Mouse (Mus musculus) embryonic facial prominence, embryonic 12.5 days (tissue): Measurements from ENCODE around the gene Col5a1. TPM values are rescaled to one million over a fixed set of nuclear protein-coding genes. Genes with fewer than 3 reads are reported as not detected.

ENCODE experiments used
- ATAC-seq: fragments of 200-750 bp; cut with Nextera tagmentation; 2 replicates; pipeline ENCODE4 v1.8.0; 2017; ENCODE audit not compliant: insufficient number of reproducible peaks, insufficient read depth, low FRiP score, low TSS enrichment
- H3K27ac ChIP-seq: fragments of 300-500 bp; sonication (generic); 2 replicates; pipeline ENCODE4 v1.5.1; 2016; ENCODE audit warnings: mild to moderate bottlenecking
- H3K27me3 ChIP-seq: fragments of 300-500 bp; sonication (generic); 2 replicates; pipeline ENCODE4 v1.6.1; 2016; ENCODE audit warnings: mild to moderate bottlenecking, moderate library complexity
- H3K36me3 ChIP-seq: fragments of 300-500 bp; sonication (generic); 2 replicates; pipeline ENCODE4 v1.6.1; 2016; ENCODE audit warnings: mild to moderate bottlenecking
- H3K4me1 ChIP-seq: fragments of 300-500 bp; sonication (generic); 2 replicates; pipeline ENCODE4 v1.6.1; 2016
- H3K4me2 ChIP-seq: fragments of 300-500 bp; sonication (generic); replicated peaks from 2 replicates; pipeline ENCODE4 v1.6.1; 2016; ENCODE audit warnings: mild to moderate bottlenecking, moderate library complexity
- H3K4me3 ChIP-seq: fragments of 300-500 bp; sonication (generic); 2 replicates; pipeline ENCODE4 v1.5.1; 2016; ENCODE audit warnings: mild to moderate bottlenecking
- H3K9ac ChIP-seq: fragments of 300-500 bp; sonication (generic); 2 replicates; pipeline ENCODE4 v1.6.1; 2016; ENCODE audit warnings: mild to moderate bottlenecking, moderate library complexity
- H3K9me3 ChIP-seq: fragments of 300-500 bp; sonication (generic); 2 replicates; pipeline ENCODE4 v1.6.1; 2016; ENCODE audit warnings: mild to moderate bottlenecking, moderate library complexity
- WGBS: fragments of 180-500 bp; shearing (Covaris S2); methylation state at CpG from one replicate; pipeline ENCODE4 v1.1.7; 2016; 5-methylcytosine and 5-hydroxymethylcytosine counted together
- polyA plus RNA-seq: library from polyadenylated mRNA; unstranded; fragments of >200 nt; fragmentation: Nextera tagmentation; extraction: Ambion mirVana; gene quantifications from 2 replicates; pipeline ENCODE4 v1.2.1, GENCODE M21; 2016

Gene Col5a1
- polyA plus RNA-seq, 1 experiment from 2014 or later, result 82.1 TPM

GRCm38 (mm10) chr2:28012367-28012766, 126.1 kb downstream of the Col5a1 start:
- H3K4me3 ChIP-seq, result no peak overlapping the region
- no peaks in the 10 kb centered on the region for H3K4me1 ChIP-seq
- no peak overlapping the region for H3K27ac ChIP-seq
- no peaks in the 10 kb centered on the region for H3K9me3 ChIP-seq
- peaks cover 97% of the 10 kb centered on the region for H3K36me3 ChIP-seq
- no peak for ATAC-seq
- WGBS, result 56% methylated on average over 3 of the region's 3 CpGs
- H3K27me3 ChIP-seq, result no peaks in the 10 kb centered on the region
- no peak overlapping the region for H3K4me2 ChIP-seq
- no peak overlapping the region for H3K9ac ChIP-seq

GRCm38 (mm10) chr2:28014778-28015177, 128.6 kb downstream of the Col5a1 start:
- no peak overlapping the region for H3K27ac ChIP-seq
- no peak for ATAC-seq
- H3K36me3 ChIP-seq, result peaks cover 99% of the 10 kb centered on the region
- no peaks in the 10 kb centered on the region for H3K9me3 ChIP-seq
- no peaks in the 10 kb centered on the region for H3K27me3 ChIP-seq
- H3K4me1 ChIP-seq, result no peaks in the 10 kb centered on the region
- 93% methylated on average over 3 of the region's 3 CpGs for WGBS
- no peak overlapping the region for H3K4me3 ChIP-seq
- no peak overlapping the region for H3K9ac ChIP-seq
- H3K4me2 ChIP-seq, result no peak overlapping the region

GRCm38 (mm10) chr2:28024416-28024815, 138.2 kb downstream of the Col5a1 start:
- Histone ChIP-seq H3K36me3 (peaks cover 87% of the 10 kb centered on the region), H3K4me2 (no peak overlapping the region), H3K9me3 (no peaks in the 10 kb centered on the region), H3K9ac (no peak overlapping the region), H3K4me1 (no peaks in the 10 kb centered on the region), H3K27me3 (no peaks in the 10 kb centered on the region), H3K4me3 (no peak overlapping the region), H3K27ac (no peak overlapping the region)
- no peak for ATAC-seq
- 89% methylated on average over 6 of the region's 6 CpGs for WGBS

GRCm38 (mm10) chr2:28025776-28026175, 139.6 kb downstream of the Col5a1 start:
- Histone ChIP-seq H3K27me3 (no peaks in the 10 kb centered on the region), H3K4me2 (no peak overlapping the region), H3K4me1 (no peaks in the 10 kb centered on the region), H3K36me3 (peaks cover 86% of the 10 kb centered on the region), H3K4me3 (no peak overlapping the region), H3K9me3 (no peaks in the 10 kb centered on the region), H3K9ac (no peak overlapping the region), H3K27ac (no peak overlapping the region)
- no peak for ATAC-seq
- 87% methylated on average over 4 of the region's 4 CpGs for WGBS

GRCm38 (mm10) chr2:28031860-28032259, 145.6 kb downstream of the Col5a1 start:
- 91% methylated on average over 9 of the region's 9 CpGs for whole genome bisulfite sequencing
- Histone ChIP-seq H3K9ac (no peak overlapping the region), H3K4me2 (no peak overlapping the region), H3K4me3 (no peak overlapping the region), H3K36me3 (peaks cover 97% of the 10 kb centered on the region), H3K9me3 (no peaks in the 10 kb centered on the region), H3K4me1 (no peaks in the 10 kb centered on the region), H3K27ac (no peak overlapping the region), H3K27me3 (no peaks in the 10 kb centered on the region)
- ATAC-seq, result no peak

GRCm38 (mm10) chr2:28032469-28032868, 146.2 kb downstream of the Col5a1 start:
- Histone ChIP-seq H3K4me3 (no peak overlapping the region), H3K4me1 (no peaks in the 10 kb centered on the region), H3K36me3 (peaks cover 97% of the 10 kb centered on the region), H3K27ac (no peak overlapping the region), H3K4me2 (no peak overlapping the region), H3K9ac (no peak overlapping the region), H3K27me3 (no peaks in the 10 kb centered on the region), H3K9me3 (no peaks in the 10 kb centered on the region)
- WGBS, result 90% methylated on average over 11 of the region's 11 CpGs
- ATAC-seq, result no peak

GRCm38 (mm10) chr2:28034011-28034710, 147.9 kb downstream of the Col5a1 start:
- H3K9ac ChIP-seq, result no peak overlapping the region
- peaks cover 91% of the 10 kb centered on the region for H3K36me3 ChIP-seq
- H3K4me3 ChIP-seq, result no peak overlapping the region
- H3K4me1 ChIP-seq, result no peaks in the 10 kb centered on the region
- 84% methylated on average over 13 of the region's 13 CpGs for WGBS
- H3K9me3 ChIP-seq, result no peaks in the 10 kb centered on the region
- no peak overlapping the region for H3K4me2 ChIP-seq
- ATAC-seq, result no peak
- no peak overlapping the region for H3K27ac ChIP-seq
- no peaks in the 10 kb centered on the region for H3K27me3 ChIP-seq

- no peaks in the 10 kb centered on the region for H3K4me1 ChIP-seq
- no peaks in the 10 kb centered on the region for H3K27me3 ChIP-seq
- 0 out of 2 replicates have a peak, but pooled peaks have one; percentile 24 for ATAC-seq
- H3K36me3 ChIP-seq, result peaks cover 72% of the 10 kb centered on the region
- H3K9ac ChIP-seq, result no peak overlapping the region
- WGBS, result 92% methylated on average over 13 of the region's 13 CpGs
- H3K4me2 ChIP-seq, result no peak overlapping the region
- H3K27ac ChIP-seq, result no peak overlapping the region
- H3K4me3 ChIP-seq, result no peak overlapping the region
- no peaks in the 10 kb centered on the region for H3K9me3 ChIP-seq
Measured at GRCm38 (mm10) chr2:28036788-28037187, 150.6 kb downstream of the Col5a1 start.

- WGBS, result 77% methylated on average over 12 of the region's 12 CpGs
- Histone ChIP-seq H3K27me3 (no peaks in the 10 kb centered on the region), H3K27ac (no peak overlapping the region), H3K9ac (no peak overlapping the region), H3K4me3 (no peak overlapping the region), H3K4me1 (no peaks in the 10 kb centered on the region), H3K4me2 (no peak overlapping the region), H3K9me3 (no peaks in the 10 kb centered on the region), H3K36me3 (peaks cover 63% of the 10 kb centered on the region)
- no peak for ATAC-seq
Measured at GRCm38 (mm10) chr2:28037505-28038390, 151.5 kb downstream of the Col5a1 start.

- H3K36me3 ChIP-seq, result peaks cover 56% of the 10 kb centered on the region
- 86% methylated on average over 14 of the region's 14 CpGs for WGBS
- H3K4me3 ChIP-seq, result no peak overlapping the region
Measured at GRCm38 (mm10) chr2:28038391-28039096, 152.3 kb downstream of the Col5a1 start.

GRCm38 (mm10) chr2:28039647-28040325, 153.6 kb downstream of the Col5a1 start:
- Histone ChIP-seq H3K27me3 (no peaks in the 10 kb centered on the region), H3K4me1 (no peaks in the 10 kb centered on the region), H3K4me3 (no peak overlapping the region), H3K27ac (no peak overlapping the region), H3K4me2 (no peak overlapping the region), H3K9ac (no peak overlapping the region), H3K36me3 (peaks cover 44% of the 10 kb centered on the region), H3K9me3 (no peaks in the 10 kb centered on the region)
- WGBS, result 91% methylated on average over 10 of the region's 10 CpGs
- ATAC-seq, result no peak

More at GRCm38 (mm10) chr2:28038391-28039096, 152.3 kb downstream of the Col5a1 start:
- Histone ChIP-seq H3K4me1 (no peaks in the 10 kb centered on the region), H3K27ac (no peak overlapping the region), H3K27me3 (no peaks in the 10 kb centered on the region), H3K9ac (no peak overlapping the region), H3K4me2 (no peak overlapping the region), H3K9me3 (no peaks in the 10 kb centered on the region)
- no peak for ATAC-seq
